Mouse (Mus musculus): Measurements from ENCODE around the gene Fbxw28. TPM values are rescaled to one million over a fixed set of nuclear protein-coding genes. Genes with fewer than 3 reads are reported as not detected.
"Not testable (repeated sequence)": the region's sequence is repeated elsewhere in the genome, so short reads cannot be mapped to it uniquely, and the experiment has no call there.

Gene Fbxw28
- not detected for total RNA-seq (2021)
- long read RNA-seq, experiment 1 = 0 reads
- long read RNA-seq, experiment 2 = 0 reads

- DNase-seq; H3K4me3 ChIP-seq; intact Hi-C loops (cut with DNase I); H3K27ac ChIP-seq: not testable (repeated sequence)
Measured at GRCm38 (mm10) chr9:109339559-109339958, at the start of gene Fbxw28. TSS of gene Fbxw28 (minus strand) at chr9:109339659.

- intact Hi-C loops (cut with DNase I); H3K27ac ChIP-seq; DNase-seq; H3K4me3 ChIP-seq: not testable (repeated sequence)
Measured at GRCm38 (mm10) chr9:109287576-109287975, 51.9 kb downstream of the Fbxw28 start, which contains the start of gene Fbxw14. TSS of gene Fbxw14 (minus strand) at chr9:109287676.

Other genes with a start within 250 kb of the Fbxw28 start
- 1 to 10 TPM in 1 of 2 experiments, under 1 TPM in 1; 0.54 to 1.1 TPM for gene Plxnb1, start 244.3 kb downstream of the Fbxw28 start, total RNA-seq (2021)
- gene Fbxw21, start 177.6 kb downstream of the Fbxw28 start, total RNA-seq (2021) = not detected
- not detected for gene Fbxw13, start 143.7 kb downstream of the Fbxw28 start, total RNA-seq (2021)
- gene Fbxw20, start 104.9 kb downstream of the Fbxw28 start, total RNA-seq (2021) = not detected
- not detected for gene Fbxw14, start 52.0 kb downstream of the Fbxw28 start, total RNA-seq (2021)
- not detected for gene Fbxw22, start 64.6 kb upstream of the Fbxw28 start, total RNA-seq (2021)
- not detected for gene Fbxw16, start 109.5 kb upstream of the Fbxw28 start, total RNA-seq (2021)
- not detected for gene Fbxw19, start 156.2 kb upstream of the Fbxw28 start, total RNA-seq (2021)
- gene Fbxw15, start 228.6 kb upstream of the Fbxw28 start, total RNA-seq (2021) = not detected